Mouse (Mus musculus) kidney, embryonic 14.5 days (tissue): Measurements from ENCODE around the gene Sctr. TPM values are rescaled to one million over a fixed set of nuclear protein-coding genes. Genes with fewer than 3 reads are reported as not detected.

Experiments used
- polyA plus RNA-seq: library from polyadenylated mRNA; unstranded; fragments of >200 nt; fragmentation: Nextera tagmentation; extraction: Ambion mirVana; gene quantifications from 2 replicates; pipeline ENCODE4 v1.2.1, GENCODE M21; 2014

The Sctr gene
- polyA plus RNA-seq, 1 experiment from 2014 or later: 0.34 TPM

Other genes with a start within 250 kb of the Sctr start
- gene Ptpn4, start 169.3 kb upstream of the Sctr start, polyA plus RNA-seq: 11.9 and 13.5 TPM in 2 replicates
- 4.6 and 7.4 TPM in 2 replicates for gene Tmem177, start 93.7 kb upstream of the Sctr start, polyA plus RNA-seq
- gene Cfap221, start 9.7 kb upstream of the Sctr start, polyA plus RNA-seq: 0.21 and 0.35 TPM in 2 replicates
- 40.5 and 44.1 TPM in 2 replicates for gene Tmem37, start 67.2 kb downstream of the Sctr start, polyA plus RNA-seq
- gene Dbi, start 114.2 kb downstream of the Sctr start, polyA plus RNA-seq: 571 and 767 TPM in 2 replicates
- 22.2 and 31.9 TPM in 2 replicates for gene 3110009E18Rik, start 114.3 kb downstream of the Sctr start, polyA plus RNA-seq